Mouse (Mus musculus) midbrain, embryonic 12.5 days (tissue): ENCODE measurements around the gene Lrp1. TPM values are rescaled to one million over a fixed set of nuclear protein-coding genes. Genes with fewer than 3 reads are reported as not detected.

Experiments used
- ATAC-seq: fragments of 200-750 bp; cut with Nextera tagmentation; 2 replicates; pipeline ENCODE4 v1.8.0; 2017; ENCODE audit warnings: low read depth, moderate TSS enrichment, moderate library complexity; ENCODE audit not compliant: low FRiP score
- H3K27ac ChIP-seq: fragments of 300-500 bp; sonication (generic); replicated peaks from 2 replicates; pipeline ENCODE4 v1.5.1; 2016; ENCODE audit warnings: mild to moderate bottlenecking
- H3K27me3 ChIP-seq: fragments of 300-500 bp; sonication (generic); 2 replicates; pipeline ENCODE4 v1.6.1; 2016; ENCODE audit warnings: mild to moderate bottlenecking
- H3K36me3 ChIP-seq: fragments of 300-500 bp; sonication (generic); 2 replicates; pipeline ENCODE4 v1.6.1; 2016
- H3K4me1 ChIP-seq: fragments of 300-500 bp; sonication (generic); 2 replicates; pipeline ENCODE4 v1.6.1; 2016
- H3K4me2 ChIP-seq: fragments of 300-500 bp; sonication (generic); replicated peaks from 2 replicates; pipeline ENCODE4 v1.6.1; 2016; ENCODE audit warnings: mild to moderate bottlenecking, moderate library complexity
- H3K4me3 ChIP-seq: fragments of 300-500 bp; sonication (generic); 2 replicates; pipeline ENCODE4 v1.5.1; 2016; ENCODE audit warnings: mild to moderate bottlenecking
- H3K9ac ChIP-seq: fragments of 300-500 bp; sonication (generic); replicated peaks from 2 replicates; pipeline ENCODE4 v1.6.1; 2016; ENCODE audit warnings: mild to moderate bottlenecking, moderate library complexity
- H3K9me3 ChIP-seq: fragments of 300-500 bp; sonication (generic); 2 replicates; pipeline ENCODE4 v1.6.1; 2016; ENCODE audit warnings: mild to moderate bottlenecking
- WGBS: fragments of 180-500 bp; shearing (Covaris S2); methylation state at CpG from one replicate; pipeline ENCODE4 v1.1.7; 2016; 5-methylcytosine and 5-hydroxymethylcytosine counted together
- polyA plus RNA-seq: library from polyadenylated mRNA; unstranded; fragments of >200 nt; fragmentation: Nextera tagmentation; extraction: Ambion mirVana; gene quantifications from 2 replicates; pipeline ENCODE4 v1.2.1, GENCODE M21; 2016

Lrp1 gene
- polyA plus RNA-seq, 1 experiment from 2014 or later = 98.1 TPM

DNA sequence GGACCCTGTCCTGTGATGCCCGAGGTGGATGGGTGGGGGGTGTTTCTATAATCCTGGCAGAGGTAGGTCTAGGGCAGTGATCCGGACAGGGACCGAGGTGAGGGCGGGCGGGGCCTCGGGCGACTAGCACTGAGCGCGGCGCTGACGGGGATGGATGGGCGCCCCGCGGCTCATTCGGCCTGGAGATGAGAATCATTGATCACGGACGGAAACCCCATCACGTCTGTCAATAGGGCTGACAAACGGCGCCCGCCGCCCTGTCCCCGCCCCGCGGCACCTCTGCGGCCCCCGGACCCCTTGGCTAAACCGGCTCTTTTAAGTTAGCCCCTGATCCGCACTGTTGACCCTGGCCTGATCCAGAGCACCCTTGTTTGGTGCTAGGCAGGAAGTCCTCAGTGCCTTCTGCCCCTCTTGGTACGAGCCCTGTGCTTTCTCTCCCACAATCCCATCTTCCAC, 86.0 kb downstream of the Lrp1 start:
- peaks cover 75% of the 10 kb centered on the region for H3K27me3 ChIP-seq
- H3K9ac ChIP-seq = peak overlapping the region; percentile 68; the same call in 1 of the 2 replicates
- H3K4me1 ChIP-seq = peaks cover 61% of the 10 kb centered on the region
- peak overlapping the region; percentile 69 for H3K4me2 ChIP-seq
- no peaks in the 10 kb centered on the region for H3K9me3 ChIP-seq
- peaks cover 17% of the 10 kb centered on the region for H3K36me3 ChIP-seq
- H3K4me3 ChIP-seq = peak overlapping the region; percentile 52
- WGBS = under 1% methylated on average over 28 of the region's 30 CpGs
- no peak for ATAC-seq
- peak overlapping the region; percentile 71 for H3K27ac ChIP-seq

DNA sequence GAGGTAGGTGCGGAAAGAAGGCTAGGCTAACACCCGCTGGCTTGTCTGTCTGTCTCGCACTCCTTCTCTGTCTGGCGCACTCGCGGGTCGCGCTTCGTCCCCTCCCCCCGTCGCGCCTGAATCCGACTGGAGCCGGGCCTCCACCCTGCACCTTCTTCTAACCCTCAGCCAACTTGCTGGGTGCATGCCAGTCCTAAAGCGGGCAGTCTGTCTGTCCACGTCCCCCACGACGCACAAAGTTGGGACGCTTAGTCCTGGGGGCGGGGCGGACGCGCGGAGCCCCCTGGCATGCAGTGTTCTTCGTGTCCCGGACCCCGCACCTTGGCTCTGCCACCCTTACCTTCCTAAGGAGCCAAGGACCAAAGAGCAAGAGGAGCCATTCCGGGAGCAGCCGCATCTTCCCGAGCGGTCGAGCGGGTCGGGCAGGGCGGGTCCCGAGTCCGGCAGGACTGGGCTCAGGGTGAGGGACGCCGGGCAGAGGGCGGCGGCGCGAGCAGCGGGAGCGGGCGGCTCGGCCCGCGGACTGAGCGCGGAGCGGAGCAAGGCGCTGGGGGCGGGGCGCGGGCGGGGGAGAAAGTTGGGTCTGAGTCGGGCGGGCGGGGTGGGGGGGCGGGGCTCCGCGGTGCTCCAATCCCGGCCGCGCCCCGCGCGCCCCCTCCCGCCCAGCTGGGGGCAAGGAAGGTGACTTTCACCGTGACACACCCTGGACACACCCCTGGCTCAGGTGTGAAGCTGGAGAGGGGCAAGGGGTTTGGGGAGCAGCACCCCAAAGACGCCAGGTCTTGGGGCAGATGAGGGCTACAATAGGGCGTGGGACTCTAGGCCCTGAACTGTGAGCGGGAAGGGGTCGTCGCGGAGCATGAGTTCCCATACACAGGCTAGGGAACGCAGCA, 86.7 kb downstream of the Lrp1 start, which contains the start of gene Nxph4:
Gene Nxph4, minus strand, starts transcription at position 524 of the 893 bp plus-strand sequence.
- ATAC-seq = no peak

DNA sequence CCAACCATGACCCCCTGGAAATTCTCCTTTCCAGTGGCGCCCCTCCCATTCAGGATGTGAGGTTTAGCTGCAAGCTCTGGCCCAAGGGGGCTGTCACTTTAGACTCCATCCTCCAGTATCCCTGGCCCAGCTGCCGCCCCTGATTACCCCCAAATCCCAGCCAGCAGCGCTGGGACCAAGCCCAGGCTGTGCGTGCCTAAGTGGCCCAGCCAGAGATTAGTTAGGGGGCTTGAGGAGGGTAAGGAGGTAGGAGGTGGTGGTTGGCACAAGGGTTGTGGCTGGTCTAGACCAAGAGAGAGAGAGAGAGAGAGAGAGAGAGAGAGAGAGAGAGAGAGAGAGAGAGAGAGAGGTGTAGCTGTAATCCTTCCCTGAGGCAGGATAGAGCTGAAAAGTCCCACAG, 89.4 kb downstream of the Lrp1 start:
- H3K36me3 ChIP-seq = no peaks in the 10 kb centered on the region
- peaks cover 87% of the 10 kb centered on the region for H3K4me1 ChIP-seq
- peak overlapping the region; percentile 69 for H3K4me2 ChIP-seq
- H3K9ac ChIP-seq = 0 out of 2 replicates have a peak overlapping the region, but pooled peaks have one; percentile 1
- peaks cover 100% of the 10 kb centered on the region for H3K27me3 ChIP-seq
- H3K9me3 ChIP-seq = no peaks in the 10 kb centered on the region
- WGBS = 0% methylated on average over 4 of the region's 4 CpGs
- ATAC-seq = 0 out of 2 replicates have a peak, but pooled peaks have one; percentile 9
- peak overlapping the region; percentile 69 for H3K27ac ChIP-seq
- peak overlapping the region; percentile 52 for H3K4me3 ChIP-seq

More for the DNA sequence above, 86.7 kb downstream of the Lrp1 start, which contains the start of gene Nxph4:
- Histone ChIP-seq H3K4me1 (peaks cover 68% of the 10 kb centered on the region), H3K9ac (peak within 1 kb of the TSS; percentile 68), H3K4me3 (peak within 1 kb of the TSS; percentile 52), H3K4me2 (peak within 1 kb of the TSS; percentile 69), H3K27me3 (peaks cover 75% of the 10 kb centered on the region), H3K36me3 (peaks cover 10% of the 10 kb centered on the region), H3K27ac (peak within 1 kb of the TSS; percentile 71), H3K9me3 (no peaks in the 10 kb centered on the region)
- WGBS = under 1% methylated on average over 64 of the region's 78 CpGs

DNA sequence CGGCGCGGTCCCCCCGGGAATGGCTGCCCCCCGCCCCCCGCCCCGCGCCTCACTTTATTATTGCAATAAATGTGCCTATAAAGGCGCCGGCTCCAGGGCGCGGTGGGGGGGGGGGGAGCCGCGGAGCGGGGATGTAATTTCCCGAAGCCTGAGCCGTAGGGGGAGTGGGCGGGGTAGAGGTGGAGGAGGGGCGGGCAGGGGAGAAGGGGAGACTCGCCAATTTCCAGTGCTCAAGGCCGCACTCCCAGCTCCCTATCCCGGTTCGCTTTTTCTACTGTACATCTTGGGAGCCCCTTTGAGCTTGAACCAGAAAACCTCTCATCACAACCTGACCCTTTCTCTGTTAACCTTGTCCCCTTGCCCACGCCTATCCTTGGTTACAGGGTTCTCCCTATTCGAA, 90.0 kb downstream of the Lrp1 start:
- no peaks in the 10 kb centered on the region for H3K36me3 ChIP-seq
- peak overlapping the region; percentile 52 for H3K4me3 ChIP-seq
- peaks cover 87% of the 10 kb centered on the region for H3K4me1 ChIP-seq
- 0 out of 2 replicates have a peak, but pooled peaks have one; percentile 21 for ATAC-seq
- no peaks in the 10 kb centered on the region for H3K9me3 ChIP-seq
- H3K27ac ChIP-seq = peak overlapping the region; percentile 69
- peaks cover 100% of the 10 kb centered on the region for H3K27me3 ChIP-seq
- H3K4me2 ChIP-seq = peak overlapping the region; percentile 69
- peak overlapping the region; percentile 46; the same call in 1 of the 2 replicates for H3K9ac ChIP-seq
- WGBS = 0% methylated on average over 20 of the region's 25 CpGs

DNA sequence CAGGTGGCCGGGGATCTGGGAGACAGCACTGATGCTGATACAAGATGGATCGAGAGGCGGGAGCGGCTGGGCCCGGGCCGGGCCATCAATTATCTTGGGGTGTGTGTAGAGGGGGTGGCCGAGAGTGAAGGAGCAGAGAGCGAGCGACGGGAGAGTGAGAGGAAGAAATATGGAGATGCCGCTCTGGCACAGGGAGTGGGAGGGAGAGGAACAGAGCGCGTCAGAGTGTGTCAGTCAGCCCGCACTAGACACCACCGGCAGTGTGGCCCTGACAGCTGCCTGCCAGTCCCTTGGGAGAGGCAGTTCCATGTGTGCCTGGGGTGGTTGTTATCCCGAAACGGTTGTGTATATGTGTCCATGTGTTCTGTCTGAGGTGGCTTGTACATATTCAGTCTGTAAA, 93.5 kb downstream of the Lrp1 start:
- Histone ChIP-seq H3K27me3 (peaks cover 98% of the 10 kb centered on the region), H3K27ac (peak overlapping the region; percentile 66), H3K9ac (no peak overlapping the region), H3K4me2 (peak overlapping the region; percentile 69), H3K4me1 (peaks cover 80% of the 10 kb centered on the region), H3K36me3 (no peaks in the 10 kb centered on the region), H3K9me3 (no peaks in the 10 kb centered on the region), H3K4me3 (peak overlapping the region; percentile 22)
- 2% methylated on average over 17 of the region's 17 CpGs for WGBS
- peak; percentile 20; the same call in 1 of the 2 replicates for ATAC-seq

DNA sequence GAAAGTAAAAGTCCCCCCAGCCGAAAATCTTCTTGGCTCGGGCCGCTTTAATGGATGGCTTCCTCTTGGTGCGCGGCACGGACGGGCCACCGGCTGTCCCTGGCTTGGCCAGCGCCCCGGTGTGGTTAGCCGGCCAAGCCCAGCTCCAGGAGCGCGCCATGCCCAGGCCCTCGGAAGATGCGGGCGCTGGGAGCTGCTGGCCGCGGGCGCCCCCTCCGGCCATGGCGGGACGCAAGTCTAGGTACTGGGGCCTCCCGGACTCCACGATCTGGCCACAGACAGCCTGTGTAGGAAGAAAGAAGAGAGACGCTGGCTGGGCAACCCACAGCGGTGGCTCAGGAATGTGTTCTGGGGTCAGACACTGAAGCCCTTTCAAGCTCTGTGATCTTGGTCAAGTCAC, 94.3 kb downstream of the Lrp1 start:
- Histone ChIP-seq H3K4me2 (peak overlapping the region; percentile 69), H3K27ac (peak overlapping the region; percentile 66), H3K4me1 (peaks cover 76% of the 10 kb centered on the region), H3K9me3 (no peaks in the 10 kb centered on the region), H3K27me3 (peaks cover 90% of the 10 kb centered on the region), H3K36me3 (no peaks in the 10 kb centered on the region), H3K9ac (no peak overlapping the region; the same call in 1 of the 2 replicates), H3K4me3 (peak overlapping the region; percentile 22)
- WGBS = under 1% methylated on average over 26 of the region's 26 CpGs
- peak; percentile 10; the same call in 1 of the 2 replicates for ATAC-seq

DNA sequence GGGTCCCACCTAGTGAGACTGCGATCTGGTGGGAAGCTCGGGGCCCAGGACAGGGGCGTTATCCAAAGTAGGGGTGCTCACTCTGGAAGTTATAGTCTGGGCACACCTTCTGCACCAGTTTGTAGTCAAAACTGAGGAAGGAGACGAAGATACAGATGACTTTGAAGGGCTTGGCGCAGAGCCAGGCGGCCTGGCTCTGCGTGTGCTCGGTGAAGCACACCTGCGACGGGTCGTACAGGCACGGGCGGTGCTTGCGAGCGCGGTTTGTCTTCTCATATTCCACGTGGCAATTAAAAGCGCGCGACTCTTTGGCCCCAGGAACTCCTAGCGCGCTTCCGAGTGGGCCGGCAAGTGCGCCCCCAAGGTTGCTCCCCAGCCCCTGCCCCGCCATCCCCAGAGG, 94.9 kb downstream of the Lrp1 start:
- H3K4me1 ChIP-seq = peaks cover 77% of the 10 kb centered on the region
- no peaks in the 10 kb centered on the region for H3K9me3 ChIP-seq
- H3K36me3 ChIP-seq = no peaks in the 10 kb centered on the region
- H3K27ac ChIP-seq = no peak overlapping the region
- H3K9ac ChIP-seq = no peak overlapping the region
- no peak for ATAC-seq
- WGBS = 1% methylated on average over 26 of the region's 26 CpGs
- peak overlapping the region; percentile 69 for H3K4me2 ChIP-seq
- H3K27me3 ChIP-seq = peaks cover 84% of the 10 kb centered on the region
- peak overlapping the region; percentile 22 for H3K4me3 ChIP-seq

DNA sequence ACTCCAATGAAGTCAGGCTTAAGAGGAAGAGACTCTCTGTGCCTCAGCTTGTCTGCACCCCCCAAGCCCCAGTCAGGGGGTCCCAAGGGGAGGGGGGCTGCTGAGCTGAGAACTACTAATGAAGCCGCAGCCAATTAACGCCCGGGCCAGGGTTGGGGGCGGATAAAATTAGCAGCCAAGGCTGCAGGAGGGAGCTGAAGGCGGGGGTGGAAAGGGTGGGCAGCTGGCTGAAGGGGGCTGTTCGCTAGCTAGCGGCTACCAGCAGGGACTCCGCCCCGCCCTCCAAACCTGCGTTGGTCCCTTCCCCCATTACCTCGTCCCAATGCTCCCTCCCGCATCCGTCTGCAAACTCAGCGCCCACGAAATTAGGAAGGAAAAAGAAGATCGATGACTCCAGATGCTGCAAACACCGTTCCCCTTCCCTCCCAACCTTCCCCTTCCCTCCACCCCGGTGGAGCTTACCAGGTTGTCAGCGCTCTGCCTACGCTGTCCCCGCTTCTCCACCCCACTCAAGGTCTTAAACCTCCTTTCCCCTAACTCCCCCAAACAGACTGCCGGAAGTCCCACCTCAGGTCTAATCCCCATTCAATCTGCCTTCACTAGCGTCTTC, 96.2 kb downstream of the Lrp1 start:
- WGBS = 1% methylated on average over 23 of the region's 23 CpGs
- no peak for ATAC-seq
- no peak overlapping the region for H3K4me3 ChIP-seq

DNA sequence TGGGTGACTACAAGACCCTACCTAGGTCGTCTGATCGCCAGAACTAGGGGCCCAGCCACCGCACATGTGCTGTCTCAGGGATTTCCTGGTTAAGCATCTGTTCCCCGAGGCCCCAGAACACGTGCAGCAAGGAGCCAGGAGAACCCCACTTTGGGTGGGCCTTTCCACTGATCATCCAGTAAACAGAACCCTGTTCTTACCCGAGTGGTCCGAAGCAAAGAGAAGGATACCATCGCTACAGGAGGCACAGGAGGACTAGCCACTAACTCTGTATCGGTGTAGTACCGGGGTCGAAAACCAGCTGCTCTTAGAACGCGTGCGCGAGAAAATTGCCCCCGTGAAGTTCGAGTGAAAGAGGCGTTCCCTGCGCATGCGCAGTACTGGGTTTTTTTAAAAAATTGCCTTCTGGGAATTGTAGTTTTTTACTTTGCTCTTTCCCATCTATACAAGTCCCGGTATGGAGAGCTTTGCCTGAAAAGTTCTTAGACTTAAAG, 98.8 kb downstream of the Lrp1 start, which contains the start of gene Shmt2:
Gene Shmt2, minus strand, starts transcription at position 357 of the 494 bp plus-strand sequence.
- H3K4me2 ChIP-seq = peak within 1 kb of the TSS; percentile 78
- no peak within 1 kb of the TSS for H3K27ac ChIP-seq
- peaks cover 51% of the 10 kb centered on the region for H3K4me1 ChIP-seq
- peak within 1 kb of the TSS; percentile 54 for H3K4me3 ChIP-seq
- H3K36me3 ChIP-seq = peaks cover 25% of the 10 kb centered on the region
- H3K9me3 ChIP-seq = 0 out of 2 replicates have a peak, but pooled peaks cover 3% of the 10 kb centered on the region
- peaks cover 75% of the 10 kb centered on the region for H3K27me3 ChIP-seq
- peak within 1 kb of the TSS; percentile 59 for H3K9ac ChIP-seq
- ATAC-seq = peak; percentile 64
- under 1% methylated on average over 21 of the region's 21 CpGs for WGBS

More for the DNA sequence above, 96.2 kb downstream of the Lrp1 start:
- Histone ChIP-seq H3K27ac (peak overlapping the region; percentile 43; the same call in 1 of the 2 replicates), H3K4me1 (peaks cover 69% of the 10 kb centered on the region), H3K27me3 (peaks cover 80% of the 10 kb centered on the region), H3K36me3 (0 out of 2 replicates have a peak, but pooled peaks cover 5% of the 10 kb centered on the region), H3K9me3 (0 out of 2 replicates have a peak, but pooled peaks cover 3% of the 10 kb centered on the region), H3K4me2 (peak overlapping the region; percentile 23), H3K9ac (no peak overlapping the region)

DNA sequence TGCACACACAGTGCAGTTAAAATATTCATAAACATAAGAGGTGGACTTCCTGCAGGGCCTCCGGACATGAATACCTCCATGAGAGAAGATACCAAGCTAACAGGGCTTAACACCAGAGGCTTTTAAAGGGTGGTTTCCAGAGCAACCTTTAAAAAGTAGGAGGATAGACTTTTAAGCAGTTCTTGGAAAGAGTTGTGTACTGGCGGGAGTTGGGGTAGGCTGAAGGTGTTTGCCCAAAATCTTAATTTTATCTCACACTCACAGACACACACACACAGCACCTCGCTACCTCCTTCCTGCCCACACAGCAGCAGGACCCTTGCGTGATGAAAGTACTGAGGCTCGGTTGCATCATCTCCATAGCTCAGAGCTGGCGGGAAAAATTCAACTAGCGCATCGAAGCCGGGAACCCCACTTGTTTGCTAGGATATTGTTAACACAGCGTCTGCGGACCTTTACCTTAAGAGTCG, 99.3 kb downstream of the Lrp1 start:
- Histone ChIP-seq H3K4me1 (peaks cover 51% of the 10 kb centered on the region), H3K4me3 (peak overlapping the region; percentile 54), H3K27me3 (peaks cover 75% of the 10 kb centered on the region), H3K36me3 (peaks cover 25% of the 10 kb centered on the region), H3K27ac (no peak overlapping the region), H3K9ac (peak overlapping the region; percentile 59), H3K4me2 (peak overlapping the region; percentile 78), H3K9me3 (0 out of 2 replicates have a peak, but pooled peaks cover 3% of the 10 kb centered on the region)
- 12% methylated on average over 12 of the region's 12 CpGs for WGBS
- ATAC-seq = no peak

DNA sequence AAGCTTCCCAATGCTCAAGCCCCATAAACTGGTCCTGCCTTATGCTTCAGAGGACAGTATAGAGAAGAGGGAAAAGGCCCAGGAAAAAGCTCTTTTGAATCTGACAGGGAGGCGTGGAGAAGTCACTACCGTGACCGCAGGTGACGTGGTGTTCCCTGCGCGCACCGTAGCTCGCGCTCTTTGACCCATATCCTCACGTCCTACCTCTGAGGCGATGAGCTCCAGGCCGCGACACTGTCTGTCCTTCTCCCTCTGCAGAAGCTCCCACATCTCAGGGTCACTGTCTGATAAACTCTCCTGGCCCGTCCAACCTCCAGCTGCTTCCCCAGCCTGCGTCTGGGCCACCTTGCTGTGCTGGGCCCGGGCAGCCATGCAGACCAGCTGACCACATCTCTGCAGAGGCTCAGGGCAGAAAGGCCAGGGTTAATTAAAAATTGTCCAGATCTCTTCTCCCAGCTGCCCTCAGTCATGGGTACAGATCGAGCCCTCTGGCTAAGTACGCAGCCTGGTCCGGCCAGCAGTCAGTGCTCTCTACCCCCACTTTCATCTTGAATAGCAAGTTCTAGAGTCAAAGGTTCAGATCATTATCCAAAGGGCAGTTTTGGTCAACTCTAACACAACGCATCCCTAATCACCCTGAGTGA, 100.1 kb downstream of the Lrp1 start:
- ATAC-seq = no peak
- Histone ChIP-seq H3K4me3 (peak overlapping the region; percentile 54), H3K27ac (0 out of 2 replicates have a peak overlapping the region, but pooled peaks have one; percentile 35), H3K36me3 (peaks cover 25% of the 10 kb centered on the region), H3K9me3 (0 out of 2 replicates have a peak, but pooled peaks cover 3% of the 10 kb centered on the region), H3K4me1 (peaks cover 51% of the 10 kb centered on the region), H3K4me2 (peak overlapping the region; percentile 78), H3K9ac (peak overlapping the region; percentile 59; the same call in 1 of the 2 replicates), H3K27me3 (peaks cover 75% of the 10 kb centered on the region)
- 84% methylated on average over 20 of the region's 20 CpGs for WGBS
